Mouse (Mus musculus) olfactory bulb, adult 2 months (tissue): Measurements from ENCODE around the gene Knl1.

Source experiments
- CTCF ChIP-seq: fragments of 200-500 bp; IDR thresholded peaks from 2 replicates; pipeline ENCODE4 v1.5.1; 2012; ENCODE audit warnings: low read depth, mild to moderate bottlenecking, low read length, moderate library complexity; ENCODE audit not compliant: insufficient read depth
- POLR2A ChIP-seq: fragments of 200-500 bp; IDR thresholded peaks from 2 replicates; pipeline ENCODE4 v1.6.1; 2012; ENCODE audit warnings: mild to moderate bottlenecking, low read depth, low read length, moderate library complexity; ENCODE audit not compliant: insufficient read depth

GRCm38 (mm10) chr2:119026951-119027350 lies 20.0 kb upstream of the Knl1 start:
- no peak for TF ChIP-seq POLR2A
- no peak for TF ChIP-seq CTCF
